Mouse (Mus musculus): ENCODE results near the gene Pold4. TPM values are rescaled to one million over a fixed set of nuclear protein-coding genes. Genes with fewer than 3 reads are reported as not detected.

Pold4 gene
- not detected for polyA plus RNA-seq (2014; fragmentation: Illumina TruSeq; extraction: RNeasy Lipid Tissue Mini Kit (QIAGEN cat#74804); ENCODE audit: low read depth, low replicate concordance)

DNA sequence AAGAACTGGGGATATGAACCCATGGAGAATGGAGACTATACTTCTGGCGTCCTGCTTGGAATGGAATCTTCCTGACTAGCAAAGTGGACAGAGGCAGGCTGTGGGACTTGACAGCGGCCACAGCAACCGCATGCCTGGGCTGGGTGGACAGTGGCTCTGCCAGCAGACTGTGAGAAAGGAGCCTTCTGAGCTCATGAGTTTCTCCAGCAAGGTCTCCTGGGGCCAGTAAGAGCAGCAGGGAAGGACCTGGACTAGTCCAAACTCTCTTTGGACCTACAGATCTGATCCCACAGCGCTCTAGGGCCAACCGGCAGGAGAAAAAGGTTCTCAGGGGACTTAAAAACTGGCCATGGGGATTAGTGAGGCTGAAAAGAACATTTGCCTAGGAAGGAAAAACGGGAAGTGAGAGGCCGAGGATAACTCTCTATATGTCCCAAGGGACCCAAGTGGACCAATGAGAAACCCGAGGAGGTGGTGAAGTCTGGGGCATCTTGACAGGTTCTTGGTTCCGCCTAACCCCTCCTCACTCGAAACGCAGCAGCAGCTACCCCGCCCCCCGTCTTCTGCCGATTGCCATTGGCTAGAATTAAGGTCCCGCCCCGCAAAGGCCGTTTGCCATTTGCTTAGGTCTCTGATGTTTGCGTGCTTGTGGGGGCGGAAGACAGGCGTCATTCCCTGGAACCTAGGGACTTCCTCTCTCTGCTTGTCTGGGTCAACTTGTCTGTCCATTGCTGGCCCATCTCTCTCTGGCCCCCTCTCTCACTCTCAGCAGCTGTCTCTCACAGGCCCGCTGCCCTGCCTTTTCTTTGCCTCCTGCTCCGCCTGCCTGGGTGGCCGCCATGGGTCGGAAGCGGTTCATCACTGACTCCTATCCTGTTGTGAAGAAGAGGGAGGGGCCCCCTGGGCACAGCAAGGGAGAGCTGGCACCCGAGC is at the start of gene Pold4:
TSS of gene Pold4 (plus strand) at position 647 of the 933 bp plus-strand sequence.

DNA sequence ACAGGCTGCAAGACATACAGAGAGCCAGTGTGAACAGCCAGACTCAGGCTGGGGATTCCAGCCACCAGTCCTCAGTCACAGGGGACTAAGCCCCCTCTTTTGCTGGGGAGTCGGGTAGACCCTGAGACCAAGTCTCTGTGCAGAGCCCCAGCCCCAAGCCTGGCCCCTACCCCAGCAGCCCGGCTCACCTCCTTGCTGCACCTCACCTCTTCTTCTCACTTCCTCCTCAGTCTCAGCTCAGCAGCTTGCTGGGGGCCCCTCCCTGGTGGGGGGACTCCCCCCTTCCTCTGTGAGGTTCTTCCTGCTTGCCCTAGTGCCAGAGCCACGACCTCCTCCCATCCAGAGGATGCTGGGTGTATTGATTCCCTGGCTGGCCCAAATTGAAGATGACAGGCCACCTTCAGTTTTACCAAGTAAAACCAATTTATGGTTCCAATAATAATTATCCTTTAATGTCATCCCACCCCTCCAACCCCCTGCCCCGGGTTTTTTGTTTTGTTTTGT is 40.8 kb upstream of the Pold4 start, which contains the start of gene Tbc1d10c:
TSS of gene Tbc1d10c (minus strand) at position 454 of the 504 bp plus-strand sequence.

DNA sequence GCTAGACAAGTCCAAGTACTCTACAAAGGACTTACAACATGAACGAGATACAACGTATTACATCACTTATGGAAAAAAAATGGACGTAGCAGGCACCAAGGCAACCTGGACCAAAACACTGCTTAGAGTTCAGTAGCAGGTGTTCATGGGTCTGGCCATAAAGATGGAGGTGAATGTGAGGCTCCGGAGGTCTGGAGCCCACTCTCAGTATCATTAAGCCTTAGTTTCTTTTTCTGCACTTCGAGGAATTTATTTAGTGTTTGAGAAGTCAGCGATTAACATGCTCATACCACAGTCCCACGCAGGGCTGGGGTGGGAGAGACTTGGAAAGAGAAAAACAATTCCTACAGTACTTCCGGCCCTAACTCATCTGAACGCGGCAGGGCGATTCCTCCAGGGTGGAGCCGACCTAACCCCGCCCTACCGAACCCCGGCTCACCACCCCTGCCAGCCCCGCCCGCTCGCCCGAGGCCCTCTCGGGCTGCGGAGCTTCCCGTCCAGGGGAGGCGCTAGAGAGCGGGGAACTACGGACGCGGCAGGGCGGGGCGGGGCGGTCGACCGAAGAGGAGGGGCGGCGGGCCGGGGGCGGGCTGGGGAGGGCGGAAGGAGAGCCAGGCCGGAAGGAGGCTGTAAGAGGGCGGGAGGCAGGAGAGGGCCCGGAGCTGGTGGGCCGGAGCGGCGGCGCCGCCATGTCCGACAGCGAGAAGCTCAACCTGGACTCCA is 40.0 kb upstream of the Pold4 start, which contains the start of gene Ppp1ca:
TSS of gene Ppp1ca (plus strand) at position 538 of the 723 bp plus-strand sequence.

DNA sequence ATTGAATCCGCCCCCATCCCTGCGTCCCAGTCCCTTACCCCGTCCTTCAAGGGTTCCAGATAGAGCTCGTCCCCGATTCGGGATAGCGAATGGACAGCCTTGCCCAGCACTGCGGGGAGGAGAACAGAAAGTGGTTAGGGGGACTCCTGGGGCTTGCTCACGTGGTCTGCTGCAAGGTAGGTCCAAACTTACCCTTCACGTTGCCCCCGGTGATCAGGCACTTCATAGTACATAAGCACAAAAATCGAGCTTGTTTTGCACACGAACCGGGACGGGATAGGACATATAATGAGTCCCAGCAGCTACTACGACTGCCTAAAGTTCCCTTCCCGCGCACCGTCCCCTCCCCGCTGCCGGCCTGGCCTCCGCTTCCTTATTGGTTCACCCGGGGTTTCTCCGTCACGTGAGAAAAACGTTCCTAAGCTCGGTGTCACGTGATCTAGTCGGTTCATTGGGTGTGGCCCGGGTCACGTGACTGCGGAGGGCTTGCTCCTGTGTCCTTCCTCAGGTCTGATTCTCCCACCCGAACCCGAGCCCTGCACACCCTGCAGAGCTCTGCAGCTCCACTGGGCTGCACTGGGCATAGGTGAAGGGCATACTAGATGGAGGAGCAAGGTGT is 30.3 kb upstream of the Pold4 start, which contains the start of gene Rad9a:
TSS of gene Rad9a (minus strand) at position 372 of the 619 bp plus-strand sequence.

DNA sequence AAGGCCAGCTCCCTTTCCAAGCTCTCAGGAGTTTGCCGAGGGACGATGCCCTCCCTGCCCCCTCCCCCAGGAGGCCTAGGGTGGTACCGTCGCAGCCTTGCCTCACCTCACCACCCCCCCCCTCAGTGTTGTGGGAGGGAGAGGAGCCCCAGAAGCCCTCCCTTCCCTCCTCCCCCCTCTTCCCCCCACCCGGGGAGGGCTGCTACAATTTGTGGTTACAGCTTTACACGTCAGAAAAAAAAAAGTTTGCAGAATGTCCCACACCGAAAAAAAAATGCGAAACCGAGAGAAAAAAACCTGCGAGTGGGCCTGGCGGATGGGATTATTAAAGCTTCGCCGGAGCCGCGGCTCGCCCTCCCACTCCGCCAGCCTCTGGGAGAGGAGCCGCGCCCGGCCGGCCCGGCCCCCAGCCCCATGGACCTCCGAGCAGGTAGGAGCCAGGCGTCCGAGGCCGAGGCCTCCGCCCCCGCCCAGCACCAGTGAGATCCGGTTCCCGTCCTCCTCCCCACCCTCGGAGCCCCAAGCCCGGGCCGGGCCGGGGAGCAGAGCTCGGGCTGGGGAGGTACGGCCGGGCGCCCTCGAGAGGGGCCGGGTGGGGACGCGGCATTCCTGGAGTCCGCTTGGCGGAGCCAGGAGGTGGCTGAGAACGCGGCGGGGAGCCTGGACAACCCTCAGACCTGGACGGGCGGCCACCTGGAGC is 17.5 kb upstream of the Pold4 start, which contains the start of the genes Clcf1 and AC109138.7:
TSS of gene Clcf1 (plus strand) at position 168 of the 700 bp plus-strand sequence.
TSS of gene AC109138.7 (plus strand) at position 287 of the 700 bp plus-strand sequence.

DNA sequence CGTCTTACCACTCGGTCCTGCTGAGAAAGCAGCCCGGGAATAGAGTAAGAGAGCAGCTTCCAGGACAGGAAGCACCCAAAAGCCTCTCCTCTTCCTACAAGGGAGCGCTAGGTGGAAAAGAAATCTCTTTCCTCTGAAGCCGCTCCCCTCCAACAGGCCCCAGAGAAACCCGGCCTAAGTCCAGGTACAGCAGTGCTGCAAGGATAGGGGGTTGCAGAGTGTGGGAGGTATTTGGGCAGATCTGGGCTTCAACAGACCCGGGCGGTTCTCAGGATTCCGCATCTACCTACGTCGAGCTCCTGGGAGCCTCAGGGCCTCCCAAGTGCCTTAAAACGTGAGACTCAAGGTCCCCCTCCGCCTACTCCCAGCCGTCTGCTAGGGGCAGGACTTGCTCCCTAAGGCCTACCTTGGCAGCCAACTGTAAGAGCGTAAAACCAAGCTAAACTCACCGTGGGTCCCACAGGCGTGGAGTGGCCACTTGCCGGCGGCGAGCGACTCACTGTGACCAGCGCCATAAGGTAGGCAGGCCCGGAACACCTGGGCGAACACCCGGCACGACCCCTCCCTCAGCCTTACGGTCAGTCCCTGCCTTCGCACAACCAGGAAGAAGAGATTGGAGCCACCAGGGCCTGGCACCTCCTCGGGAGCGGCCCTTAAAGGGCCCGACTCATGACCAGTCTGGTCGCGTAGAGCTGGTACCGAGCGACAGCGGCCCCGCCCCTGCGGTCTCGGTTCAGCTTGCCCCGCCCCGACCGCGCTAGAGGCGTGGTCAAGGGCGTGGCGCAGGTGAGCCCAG is 37.1 kb downstream of the Pold4 start, which contains the start of gene Ssh3:
TSS of gene Ssh3 (minus strand) at position 615 of the 796 bp plus-strand sequence.

DNA sequence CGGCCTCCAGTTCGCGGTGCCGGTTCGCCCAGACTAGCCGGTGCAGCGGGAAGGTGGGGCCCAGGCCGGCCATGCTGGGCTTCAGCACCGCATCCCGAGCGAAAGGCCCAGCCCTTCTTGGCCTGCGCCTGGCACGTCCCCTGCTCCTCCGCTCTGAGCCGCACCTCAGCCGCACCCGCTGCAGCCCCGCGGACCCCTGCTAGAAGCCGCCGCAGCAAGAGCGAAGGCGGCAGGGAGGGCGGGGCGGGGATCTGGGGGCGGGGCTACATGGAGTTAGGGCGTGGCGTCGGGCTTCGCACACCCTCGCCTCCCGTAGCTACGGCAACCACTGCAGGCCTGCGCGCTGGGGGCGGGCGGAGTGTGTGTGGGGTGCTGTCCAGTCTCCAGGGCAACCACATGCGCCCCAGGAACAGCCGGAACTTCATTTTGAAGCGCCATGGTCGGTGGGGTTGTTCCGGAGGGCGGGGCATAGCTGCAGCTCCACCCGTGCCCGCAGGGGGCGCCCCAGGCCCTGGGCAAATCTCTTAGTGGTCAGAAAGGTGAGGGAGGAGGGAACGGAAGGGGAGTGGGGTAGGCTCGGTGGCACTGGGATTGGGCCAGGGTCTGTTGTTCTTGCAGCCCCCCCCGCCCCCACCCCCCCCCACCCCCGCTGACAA is 51.3 kb downstream of the Pold4 start, which contains the start of gene Ankrd13d:
TSS of gene Ankrd13d (minus strand) at position 240 of the 656 bp plus-strand sequence.

Other genes with a start within 250 kb of the Pold4 start
- gene Acy3, start 245.3 kb upstream of the Pold4 start, polyA plus RNA-seq (2014; fragmentation: Illumina TruSeq; extraction: RNeasy Lipid Tissue Mini Kit (QIAGEN cat#74804); ENCODE audit: low read depth, low replicate concordance): 0.48 TPM
- not detected for gene Tbx10, start 239.1 kb upstream of the Pold4 start, polyA plus RNA-seq (2014; fragmentation: Illumina TruSeq; extraction: RNeasy Lipid Tissue Mini Kit (QIAGEN cat#74804); ENCODE audit: low read depth, low replicate concordance)
- not detected for gene Nudt8, start 231.3 kb upstream of the Pold4 start, polyA plus RNA-seq (2014; fragmentation: Illumina TruSeq; extraction: RNeasy Lipid Tissue Mini Kit (QIAGEN cat#74804); ENCODE audit: low read depth, low replicate concordance)
- not detected for gene Gm49405, start 231.3 kb upstream of the Pold4 start, polyA plus RNA-seq (2014; fragmentation: Illumina TruSeq; extraction: RNeasy Lipid Tissue Mini Kit (QIAGEN cat#74804); ENCODE audit: low read depth, low replicate concordance)
- not detected for gene Doc2g, start 228.6 kb upstream of the Pold4 start, polyA plus RNA-seq (2014; fragmentation: Illumina TruSeq; extraction: RNeasy Lipid Tissue Mini Kit (QIAGEN cat#74804); ENCODE audit: low read depth, low replicate concordance)
- gene Ndufv1, start 219.1 kb upstream of the Pold4 start, polyA plus RNA-seq (2014; fragmentation: Illumina TruSeq; extraction: RNeasy Lipid Tissue Mini Kit (QIAGEN cat#74804); ENCODE audit: low read depth, low replicate concordance): 5.9 TPM
- 5.3 TPM for gene Gstp1, start 193.9 kb upstream of the Pold4 start, polyA plus RNA-seq (2014; fragmentation: Illumina TruSeq; extraction: RNeasy Lipid Tissue Mini Kit (QIAGEN cat#74804); ENCODE audit: low read depth, low replicate concordance)
- gene Gstp2, start 185.9 kb upstream of the Pold4 start, polyA plus RNA-seq (2014; fragmentation: Illumina TruSeq; extraction: RNeasy Lipid Tissue Mini Kit (QIAGEN cat#74804); ENCODE audit: low read depth, low replicate concordance): not detected
- not detected for gene Gstp3, start 172.3 kb upstream of the Pold4 start, polyA plus RNA-seq (2014; fragmentation: Illumina TruSeq; extraction: RNeasy Lipid Tissue Mini Kit (QIAGEN cat#74804); ENCODE audit: low read depth, low replicate concordance)
- not detected for gene Cabp2, start 150.3 kb upstream of the Pold4 start, polyA plus RNA-seq (2014; fragmentation: Illumina TruSeq; extraction: RNeasy Lipid Tissue Mini Kit (QIAGEN cat#74804); ENCODE audit: low read depth, low replicate concordance)
- gene Cdk2ap2, start 134.7 kb upstream of the Pold4 start, polyA plus RNA-seq (2014; fragmentation: Illumina TruSeq; extraction: RNeasy Lipid Tissue Mini Kit (QIAGEN cat#74804); ENCODE audit: low read depth, low replicate concordance): 1.1 TPM
- gene Pitpnm1, start 131.9 kb upstream of the Pold4 start, polyA plus RNA-seq (2014; fragmentation: Illumina TruSeq; extraction: RNeasy Lipid Tissue Mini Kit (QIAGEN cat#74804); ENCODE audit: low read depth, low replicate concordance): 0.81 TPM
- 0.62 TPM for gene Aip, start 106.0 kb upstream of the Pold4 start, polyA plus RNA-seq (2014; fragmentation: Illumina TruSeq; extraction: RNeasy Lipid Tissue Mini Kit (QIAGEN cat#74804); ENCODE audit: low read depth, low replicate concordance)
- gene Gpr152, start 92.1 kb upstream of the Pold4 start, polyA plus RNA-seq (2014; fragmentation: Illumina TruSeq; extraction: RNeasy Lipid Tissue Mini Kit (QIAGEN cat#74804); ENCODE audit: low read depth, low replicate concordance): not detected
- gene Cabp4, start 87.9 kb upstream of the Pold4 start, polyA plus RNA-seq (2014; fragmentation: Illumina TruSeq; extraction: RNeasy Lipid Tissue Mini Kit (QIAGEN cat#74804); ENCODE audit: low read depth, low replicate concordance): 0.14 TPM
- 16.9 TPM for gene Coro1b, start 83.3 kb upstream of the Pold4 start, polyA plus RNA-seq (2014; fragmentation: Illumina TruSeq; extraction: RNeasy Lipid Tissue Mini Kit (QIAGEN cat#74804); ENCODE audit: low read depth, low replicate concordance)
- gene Ptprcap, start 78.3 kb upstream of the Pold4 start, polyA plus RNA-seq (2014; fragmentation: Illumina TruSeq; extraction: RNeasy Lipid Tissue Mini Kit (QIAGEN cat#74804); ENCODE audit: low read depth, low replicate concordance): 1.9 TPM
- 0.71 TPM for gene Rps6kb2, start 68.5 kb upstream of the Pold4 start, polyA plus RNA-seq (2014; fragmentation: Illumina TruSeq; extraction: RNeasy Lipid Tissue Mini Kit (QIAGEN cat#74804); ENCODE audit: low read depth, low replicate concordance)
- 0.43 TPM for gene Carns1, start 56.4 kb upstream of the Pold4 start, polyA plus RNA-seq (2014; fragmentation: Illumina TruSeq; extraction: RNeasy Lipid Tissue Mini Kit (QIAGEN cat#74804); ENCODE audit: low read depth, low replicate concordance)
- not detected for gene Tbc1d10c, start 40.6 kb upstream of the Pold4 start, polyA plus RNA-seq (2014; fragmentation: Illumina TruSeq; extraction: RNeasy Lipid Tissue Mini Kit (QIAGEN cat#74804); ENCODE audit: low read depth, low replicate concordance)
- gene Ppp1ca, start 39.8 kb upstream of the Pold4 start, polyA plus RNA-seq (2014; fragmentation: Illumina TruSeq; extraction: RNeasy Lipid Tissue Mini Kit (QIAGEN cat#74804); ENCODE audit: low read depth, low replicate concordance): 15.9 TPM
- 1.2 TPM for gene Rad9a, start 30.2 kb upstream of the Pold4 start, polyA plus RNA-seq (2014; fragmentation: Illumina TruSeq; extraction: RNeasy Lipid Tissue Mini Kit (QIAGEN cat#74804); ENCODE audit: low read depth, low replicate concordance)
- 0.20 TPM for gene Clcf1, start 17.7 kb upstream of the Pold4 start, polyA plus RNA-seq (2014; fragmentation: Illumina TruSeq; extraction: RNeasy Lipid Tissue Mini Kit (QIAGEN cat#74804); ENCODE audit: low read depth, low replicate concordance)
- gene AC109138.7, start 17.5 kb upstream of the Pold4 start, polyA plus RNA-seq (2014; fragmentation: Illumina TruSeq; extraction: RNeasy Lipid Tissue Mini Kit (QIAGEN cat#74804); ENCODE audit: low read depth, low replicate concordance): not detected
- 0.39 TPM for gene Ssh3, start 37.3 kb downstream of the Pold4 start, polyA plus RNA-seq (2014; fragmentation: Illumina TruSeq; extraction: RNeasy Lipid Tissue Mini Kit (QIAGEN cat#74804); ENCODE audit: low read depth, low replicate concordance)
- not detected for gene Ankrd13d, start 51.2 kb downstream of the Pold4 start, polyA plus RNA-seq (2014; fragmentation: Illumina TruSeq; extraction: RNeasy Lipid Tissue Mini Kit (QIAGEN cat#74804); ENCODE audit: low read depth, low replicate concordance)
- 3.2 TPM for gene Grk2, start 74.3 kb downstream of the Pold4 start, polyA plus RNA-seq (2014; fragmentation: Illumina TruSeq; extraction: RNeasy Lipid Tissue Mini Kit (QIAGEN cat#74804); ENCODE audit: low read depth, low replicate concordance)
- gene Kdm2a, start 166.4 kb downstream of the Pold4 start, polyA plus RNA-seq (2014; fragmentation: Illumina TruSeq; extraction: RNeasy Lipid Tissue Mini Kit (QIAGEN cat#74804); ENCODE audit: low read depth, low replicate concordance): 49.2 TPM
- 0.31 TPM for gene Rhod, start 207.5 kb downstream of the Pold4 start, polyA plus RNA-seq (2014; fragmentation: Illumina TruSeq; extraction: RNeasy Lipid Tissue Mini Kit (QIAGEN cat#74804); ENCODE audit: low read depth, low replicate concordance)
- gene Syt12, start 245.5 kb downstream of the Pold4 start, polyA plus RNA-seq (2014; fragmentation: Illumina TruSeq; extraction: RNeasy Lipid Tissue Mini Kit (QIAGEN cat#74804); ENCODE audit: low read depth, low replicate concordance): not detected

All from testis, adult 10 weeks (tissue).